Mouse (Mus musculus): ENCODE data around the gene Pcbp4. TPM values are rescaled to one million over a fixed set of nuclear protein-coding genes. Genes with fewer than 3 reads are reported as not detected.
A peak's percentile ranks its signal among the peaks of the same experiment; 100 is the strongest.

The Pcbp4 gene
- polyA plus RNA-seq, 1 experiment from 2014 or later, result 12.6 TPM

- no peak for DNase-seq (ENCODE audit: low spot score)
Observed at GRCm38 (mm10) chr9:106463122-106464063, 10.3 kb downstream of the Pcbp4 start.

GRCm38 (mm10) chr9:106464751-106465541 lies 11.9 kb downstream of the Pcbp4 start:
- DNase-seq (ENCODE audit: low spot score), result peak; percentile 21

GRCm38 (mm10) chr9:106465571-106466200 lies 12.6 kb downstream of the Pcbp4 start, which contains the start of gene Gpr62:
TSS of gene Gpr62 (minus strand) at chr9:106465938.
- DNase-seq (ENCODE audit: low spot score), result no peak

- no peak for DNase-seq (ENCODE audit: low spot score)
Observed at GRCm38 (mm10) chr9:106466721-106467120, 13.6 kb downstream of the Pcbp4 start.

- DNase-seq (ENCODE audit: low spot score), result no peak
Observed at GRCm38 (mm10) chr9:106467746-106468145, 14.7 kb downstream of the Pcbp4 start.

GRCm38 (mm10) chr9:106469317-106469716 lies 16.2 kb downstream of the Pcbp4 start:
- no peak for DNase-seq (ENCODE audit: low spot score)

- DNase-seq (ENCODE audit: low spot score), result no peak
Observed at GRCm38 (mm10) chr9:106469776-106470175, 16.7 kb downstream of the Pcbp4 start.

- DNase-seq (ENCODE audit: low spot score), result no peak
Observed at GRCm38 (mm10) chr9:106470991-106471750, 18.1 kb downstream of the Pcbp4 start.

GRCm38 (mm10) chr9:106471892-106472291 lies 18.8 kb downstream of the Pcbp4 start:
- DNase-seq (ENCODE audit: low spot score), result no peak

GRCm38 (mm10) chr9:106472321-106472720 lies 19.2 kb downstream of the Pcbp4 start:
- no peak for DNase-seq (ENCODE audit: low spot score)

GRCm38 (mm10) chr9:106473081-106473752 lies 20.1 kb downstream of the Pcbp4 start:
- DNase-seq (ENCODE audit: low spot score), result no peak

- DNase-seq (ENCODE audit: low spot score), result no peak
Observed at GRCm38 (mm10) chr9:106473753-106474105, 20.6 kb downstream of the Pcbp4 start.

GRCm38 (mm10) chr9:106474456-106474855 lies 21.4 kb downstream of the Pcbp4 start:
- DNase-seq (ENCODE audit: low spot score), result peak; percentile 60

- no peak for DNase-seq (ENCODE audit: low spot score)
Observed at GRCm38 (mm10) chr9:106475046-106475445, 22.0 kb downstream of the Pcbp4 start.

GRCm38 (mm10) chr9:106475663-106476001 lies 22.5 kb downstream of the Pcbp4 start, which contains the start of gene Rrp9:
TSS of gene Rrp9 (plus strand) at chr9:106475963.
- DNase-seq (ENCODE audit: low spot score), result no peak

- DNase-seq (ENCODE audit: low spot score), result peak; percentile 51
Observed at GRCm38 (mm10) chr9:106476002-106476923, 23.2 kb downstream of the Pcbp4 start.

- DNase-seq (ENCODE audit: low spot score), result peak; percentile 100
Observed at GRCm38 (mm10) chr9:106476924-106477484, 23.9 kb downstream of the Pcbp4 start, which contains the start of gene Parp3. TSS of gene Parp3 (minus strand) at chr9:106476949.

- DNase-seq (ENCODE audit: low spot score), result no peak
Observed at GRCm38 (mm10) chr9:106477649-106478048, 24.6 kb downstream of the Pcbp4 start.

GRCm38 (mm10) chr9:106478101-106478500 lies 25.0 kb downstream of the Pcbp4 start:
- DNase-seq (ENCODE audit: low spot score), result no peak

All from thymus, postnatal 0 days (tissue).